In the genomic region with DNA sequence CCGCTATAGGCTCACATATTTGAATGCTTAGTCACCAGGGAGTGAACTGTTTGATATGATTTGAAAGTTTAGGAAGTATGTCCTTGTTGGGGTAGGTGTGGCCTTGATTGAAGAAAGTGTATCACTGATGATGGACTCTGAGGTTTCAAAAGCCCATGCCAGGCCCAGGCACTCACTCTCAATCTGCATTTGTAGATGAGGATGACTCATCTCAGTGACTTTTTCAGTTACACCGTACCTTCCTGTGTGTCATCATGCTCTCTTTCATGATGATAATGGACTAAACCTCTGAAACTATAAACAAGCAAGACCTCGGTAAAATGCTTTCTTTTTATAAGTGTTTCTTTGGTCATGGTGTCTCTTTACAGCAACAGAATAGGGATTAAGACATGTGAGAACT, we compare ENCODE assay signal across 22 mouse cellular contexts.
A peak's percentile ranks its signal among the peaks of the same experiment; 100 is the strongest.
DNase-seq lines count a peak whose midpoint lies in the region; ATAC-seq and TF ChIP-seq lines count a peak whose summit lies in the region.
"Had no signal": no experiment of that assay in that cellular context is flagged by ENCODE, and none has a peak within 500 bp of the region (broad histone marks: within the 10 kb centered on the region; RNA-seq: fewer than 3 reads in every experiment).

No protein-coding gene starts in this region.

- no peak for ATAC-seq in liver, embryonic 11.5 days (replicated peaks; ENCODE audit: low FRiP score)
- ATAC-seq in midbrain, postnatal 0 days (ENCODE audit: low FRiP score), result no peak
- ATAC-seq: forebrain, embryonic 15.5 days; Patski had no signal

- no peaks in the 10 kb centered on the region for H3K9me3 ChIP-seq in CH12.LX (replicated peaks; ENCODE audit: low read length)
- no peaks in the 10 kb centered on the region for H3K9me3 ChIP-seq in liver, embryonic 11.5 days (ENCODE audit: control insufficient read depth, low read length)
- no peaks in the 10 kb centered on the region for H3K9me3 ChIP-seq in midbrain, postnatal 0 days (ENCODE audit: low read length)
- H3K9me3 ChIP-seq: embryonic facial prominence, embryonic 12.5 days; forebrain, embryonic 15.5 days; heart, embryonic 15.5 days; hindbrain, embryonic 13.5 days had no signal

- H3K36me3 ChIP-seq in C2C12 (ENCODE audit: control insufficient read depth, insufficient read depth) (no peaks in the 10 kb centered on the region), CH12.LX (replicated peaks in 1 of 2; ENCODE audit: control insufficient read depth in 1 of 2, insufficient read depth in 1 of 2, low read length in 1 of 2) (no peaks in the 10 kb centered on the region), myocyte (ENCODE audit: control insufficient read depth, insufficient read depth) (no peaks in the 10 kb centered on the region)
- H3K36me3 ChIP-seq in liver, embryonic 11.5 days (ENCODE audit: control insufficient read depth, insufficient read depth, low read length), result no peaks in the 10 kb centered on the region
- no peaks in the 10 kb centered on the region for H3K36me3 ChIP-seq in midbrain, postnatal 0 days (ENCODE audit: insufficient read depth, low read length)
- H3K36me3 ChIP-seq: embryonic facial prominence, embryonic 12.5 days; forebrain, embryonic 15.5 days; heart, embryonic 15.5 days; hindbrain, embryonic 13.5 days had no signal

- H3K4me3 ChIP-seq in C2C12 (ENCODE audit: insufficient read depth, poor library complexity, severe bottlenecking) (no peak overlapping the region), CH12.LX (replicated peaks in 1 of 3; ENCODE audit: low read depth in 2 of 3, low read length in 2 of 3, poor library complexity in 1 of 3) (no peak overlapping the region), myocyte (no peak overlapping the region)
- H3K4me3 ChIP-seq in liver, embryonic 11.5 days (ENCODE audit: low read depth, low read length), result no peak overlapping the region
- H3K4me3 ChIP-seq in midbrain, postnatal 0 days (ENCODE audit: low read depth, low read length), result no peak overlapping the region
- H3K4me3 ChIP-seq: embryonic facial prominence, embryonic 12.5 days; forebrain, embryonic 15.5 days; heart, adult 2 months; heart, embryonic 15.5 days; hindbrain, embryonic 13.5 days had no signal

- H3K4me2 ChIP-seq in CH12.LX (ENCODE audit: insufficient read depth, low read depth, poor library complexity, severe bottlenecking) (no peak overlapping the region), myocyte (ENCODE audit: low read depth) (no peak overlapping the region)
- no peak overlapping the region for H3K4me2 ChIP-seq in liver, embryonic 11.5 days
- no peak overlapping the region for H3K4me2 ChIP-seq in midbrain, postnatal 0 days (ENCODE audit: low read depth, low read length, poor library complexity, severe bottlenecking)
- H3K4me2 ChIP-seq: embryonic facial prominence, embryonic 12.5 days; forebrain, embryonic 15.5 days; heart, embryonic 11.5 days; heart, embryonic 15.5 days; hindbrain, embryonic 13.5 days had no signal

- in situ Hi-C loops in CH12.LX (cut with MboI; ENCODE audit: low pct_ligation_motif_present, low pct_unique_long_range_greater_than_20kb, low sequenced_read_pairs), result no loop called here

- H3K27ac ChIP-seq in CH12.LX (ENCODE audit: insufficient read depth, low read depth), result no peak overlapping the region
- H3K27ac ChIP-seq in liver, embryonic 11.5 days (ENCODE audit: low read depth, low read length), result no peak overlapping the region
- H3K27ac ChIP-seq in midbrain, postnatal 0 days (ENCODE audit: low read depth, low read length), result no peak overlapping the region
- H3K27ac ChIP-seq: embryonic facial prominence, embryonic 12.5 days; forebrain, embryonic 15.5 days; heart, adult 2 months; heart, embryonic 15.5 days; hindbrain, embryonic 13.5 days had no signal

- dilution Hi-C loops in CH12.LX (cut with MboI; ENCODE audit: extremely low pct_ligation_motif_present, extremely low pct_unique_long_range_greater_than_20kb, low sequenced_read_pairs), result no loop called here

- no peak overlapping the region for H3ac ChIP-seq in C2C12 (ENCODE audit: control insufficient read depth, insufficient read length, low read depth)
- no peak overlapping the region for H3ac ChIP-seq in myocyte (ENCODE audit: control insufficient read depth, insufficient read length)

- no peaks in the 10 kb centered on the region for H3K79me3 ChIP-seq in C2C12 (ENCODE audit: low read depth)

- no peak for TF ChIP-seq RAD21 in CH12.LX (IDR thresholded peaks at IDR 0.05; ENCODE audit: low read depth, low read length)

- no peak for TF ChIP-seq CTCF in C2C12 (IDR thresholded peaks at IDR 0.05; ENCODE audit: control insufficient read depth, insufficient read depth, insufficient read length)
- no peak for TF ChIP-seq CTCF in CH12.LX (conservative IDR thresholded peaks at IDR 0.05 in 1 of 2, IDR thresholded peaks at IDR 0.05 in 1 of 2; ENCODE audit: low read depth in 2 of 2, low read length in 2 of 2)
- TF ChIP-seq CTCF in midbrain, postnatal 0 days (IDR thresholded peaks at IDR 0.05), result no peak

- H3K4me1 ChIP-seq in CH12.LX (ENCODE audit: control insufficient read depth in 1 of 2, insufficient read depth in 2 of 2), result no peaks in the 10 kb centered on the region
- H3K4me1 ChIP-seq in liver, embryonic 11.5 days (replicated peaks; ENCODE audit: control insufficient read depth, insufficient read depth, low read length), result no peaks in the 10 kb centered on the region
- H3K4me1 ChIP-seq in midbrain, postnatal 0 days (ENCODE audit: insufficient read depth, low read length), result no peaks in the 10 kb centered on the region
- H3K4me1 ChIP-seq: embryonic facial prominence, embryonic 12.5 days; forebrain, embryonic 15.5 days; heart, embryonic 15.5 days; hindbrain, embryonic 13.5 days had no signal

- WGBS in liver, embryonic 11.5 days, result 72% methylated on average over 3 of the region's 3 CpGs
- WGBS in midbrain, postnatal 0 days, result 78% methylated on average over 3 of the region's 3 CpGs

- no peaks in the 10 kb centered on the region for H3K79me2 ChIP-seq in C2C12 (ENCODE audit: control insufficient read depth, insufficient read depth)
- H3K79me2 ChIP-seq in CH12.LX (replicated peaks; ENCODE audit: control insufficient read depth, extremely low read depth, insufficient read depth, poor library complexity, severe bottlenecking), result no peaks in the 10 kb centered on the region
- H3K79me2 ChIP-seq in myocyte (ENCODE audit: control insufficient read depth, insufficient read depth), result no peaks in the 10 kb centered on the region

- no peaks in the 10 kb centered on the region for H3K27me3 ChIP-seq in C2C12 (ENCODE audit: control insufficient read depth, insufficient read depth, insufficient read length)
- H3K27me3 ChIP-seq in CH12.LX (replicated peaks), result no peaks in the 10 kb centered on the region
- H3K27me3 ChIP-seq in myocyte (ENCODE audit: control insufficient read depth, insufficient read depth, insufficient read length), result no peaks in the 10 kb centered on the region
- no peaks in the 10 kb centered on the region for H3K27me3 ChIP-seq in liver, embryonic 11.5 days (replicated peaks; ENCODE audit: control insufficient read depth, insufficient read depth, low read length)
- H3K27me3 ChIP-seq in midbrain, postnatal 0 days (ENCODE audit: insufficient read depth, low read length), result no peaks in the 10 kb centered on the region
- H3K27me3 ChIP-seq: embryonic facial prominence, embryonic 12.5 days; forebrain, embryonic 15.5 days; heart, embryonic 15.5 days; hindbrain, embryonic 13.5 days had no signal

- no peak overlapping the region for H3K9ac ChIP-seq in CH12.LX (ENCODE audit: insufficient read depth, low read depth)
- no peak overlapping the region for H3K9ac ChIP-seq in liver, embryonic 11.5 days (ENCODE audit: low read depth, low read length)
- no peak overlapping the region for H3K9ac ChIP-seq in midbrain, postnatal 0 days (replicated peaks; ENCODE audit: low read length, poor library complexity, severe bottlenecking)
- H3K9ac ChIP-seq: embryonic facial prominence, embryonic 12.5 days; forebrain, embryonic 15.5 days; heart, embryonic 15.5 days; hindbrain, embryonic 13.5 days had no signal

- DNase-seq in CH12.LX (ENCODE audit: extremely low read depth) (peak; percentile 12), R1 (ENCODE audit: low read depth, low spot score) (peak; percentile 9)
- DNase-seq in liver, embryonic 11.5 days (ENCODE audit: low spot score), result no peak
- DNase-seq in adrenal gland, adult 8-10 months, result no peak
- DNase-seq in midbrain, postnatal 0 days (ENCODE audit: low spot score), result no peak
- no peak for DNase-seq in ovary, postnatal 14 days (ENCODE audit: low spot score)
- DNase-seq: adrenal gland, postnatal 10 days; cerebellum, adult 11-12 months; cerebellum, adult 9-10 months; cerebellum, postnatal 25 days; gastrocnemius, postnatal 14 days; heart, adult 2 months; heart, postnatal 14 days; kidney, adult 11 months had no signal

- TF ChIP-seq EP300 in CH12.LX (IDR thresholded peaks at IDR 0.05; ENCODE audit: low read length), result no peak

- TF ChIP-seq POLR2A in CH12.LX (IDR thresholded peaks at IDR 0.05; ENCODE audit: low read depth, low read length) (no peak), myocyte (IDR thresholded peaks at IDR 0.05; ENCODE audit: insufficient read length, low read depth) (no peak)

TF ChIP-seq in C2C12, 6 proteins besides CTCF, POLR2A, EP300 and RAD21:
- TF ChIP-seq CEBPB (IDR thresholded peaks at IDR 0.05; ENCODE audit: low read depth) (peak; percentile 6), MYOD1 (IDR thresholded peaks at IDR 0.05; ENCODE audit: control insufficient read depth, insufficient read length, low read depth) (no peak)

TF ChIP-seq in CH12.LX, 34 proteins besides CTCF, POLR2A, EP300 and RAD21:
- TF ChIP-seq JUND (conservative IDR thresholded peaks at IDR 0.05; ENCODE audit: low read depth, low read length) (0 out of 2 replicates have a peak, but pooled peaks have one; percentile 31), ETS1 (conservative IDR thresholded peaks at IDR 0.05; ENCODE audit: low read depth, low read length) (no peak), JUN (IDR thresholded peaks at IDR 0.05; ENCODE audit: insufficient read depth, low read depth, low read length) (peak; percentile 23; the same call in 1 of the 2 replicates)
TF ChIP-seq in CH12.LX: peak in this region for 2.

TF ChIP-seq in myocyte, 11 proteins besides CTCF, POLR2A, EP300 and RAD21:
- no peak for TF ChIP-seq USF1 (IDR thresholded peaks at IDR 0.05; ENCODE audit: low read depth)
- peak; percentile 51; the same call in 1 of the 2 replicates for TF ChIP-seq CEBPB (IDR thresholded peaks at IDR 0.05; ENCODE audit: insufficient read depth, poor library complexity, severe bottlenecking)

Comparison
In these comparisons a context has a peak if more than half of its experiments do, and no peak if none do; other contexts are left out.
1. DNase-seq: peak in CH12.LX (single experiment) and R1 (single experiment); none in liver, embryonic 11.5 days (single experiment), adrenal gland, adult 8-10 months (single experiment), midbrain, postnatal 0 days (single experiment) and ovary, postnatal 14 days (single experiment).